Comparison of ENCODE assay signal across 13 mouse cellular contexts in genomic region chr13:105047377-105047776, GRCm38 (mm10). TPM values are rescaled to one million over a fixed set of nuclear protein-coding genes. Genes with fewer than 3 reads are reported as not detected.
A peak's percentile ranks its signal among the peaks of the same experiment; 100 is the strongest.
DNase-seq lines count a peak whose midpoint lies in the region; ATAC-seq and TF ChIP-seq lines count a peak whose summit lies in the region.
"Had no signal": no experiment of that assay in that cellular context is flagged by ENCODE, and none has a peak within 500 bp of the region (broad histone marks: within the 10 kb centered on the region; RNA-seq: fewer than 3 reads in every experiment).

No protein-coding gene starts in this region.

- no peak for DNase-seq in heart, embryonic 10.5 days (ENCODE audit: low spot score)
- DNase-seq in heart, postnatal 36 days, result no peak
- no peak for DNase-seq in lung, postnatal 0 days (ENCODE audit: low spot score)
- DNase-seq in lung, postnatal 4 days, result no peak
- DNase-seq in urinary bladder, postnatal 10 days (ENCODE audit: low spot score), result no peak
- DNase-seq in lung, adult 18-20 months, result no peak
- DNase-seq: adrenal gland, adult 2 months; gastrocnemius, postnatal 14 days; thymus, postnatal 25 days had no signal

- no peak for TF ChIP-seq EP300 in lung, postnatal 0 days (IDR thresholded peaks at IDR 0.05)

- intact Hi-C loops in heart, postnatal 36 days (cut with DNase I), result no loop called here

- 56% methylated on average over 9 of the region's 9 CpGs for WGBS in heart, embryonic 10.5 days
- WGBS in lung, postnatal 0 days, result 35% methylated on average over 9 of the region's 9 CpGs
- 56% methylated on average over 9 of the region's 9 CpGs for WGBS in intestine, postnatal 0 days
- WGBS in hindbrain, embryonic 12.5 days, result 65% methylated on average over 9 of the region's 9 CpGs

- H3K27ac ChIP-seq in heart, embryonic 10.5 days, result peak overlapping the region; percentile 17; the same call in 1 of the 2 replicates
- no peak overlapping the region for H3K27ac ChIP-seq in lung, postnatal 0 days (ENCODE audit: low read length)
- H3K27ac ChIP-seq in intestine, postnatal 0 days (ENCODE audit: low read depth, low read length), result no peak overlapping the region
- no peak overlapping the region for H3K27ac ChIP-seq in hindbrain, embryonic 12.5 days
- H3K27ac ChIP-seq: lung, embryonic 15.5 days had no signal

- H3K4me2 ChIP-seq in lung, postnatal 0 days (replicated peaks; ENCODE audit: low read depth, low read length), result peak overlapping the region; percentile 17
- 0 out of 2 replicates have a peak overlapping the region, but pooled peaks have one; percentile 1 for H3K4me2 ChIP-seq in intestine, postnatal 0 days (replicated peaks; ENCODE audit: low read depth)
- H3K4me2 ChIP-seq in hindbrain, embryonic 12.5 days (replicated peaks), result no peak overlapping the region
- H3K4me2 ChIP-seq: lung, embryonic 15.5 days had no signal

- no peak for TF ChIP-seq CTCF in lung, postnatal 0 days (IDR thresholded peaks at IDR 0.05)
- no peak for TF ChIP-seq CTCF in intestine, postnatal 0 days (IDR thresholded peaks at IDR 0.05; ENCODE audit: low read depth)

- no peaks in the 10 kb centered on the region for H3K9me3 ChIP-seq in heart, embryonic 10.5 days
- no peaks in the 10 kb centered on the region for H3K9me3 ChIP-seq in lung, postnatal 0 days (ENCODE audit: low read length)
- no peaks in the 10 kb centered on the region for H3K9me3 ChIP-seq in intestine, postnatal 0 days (ENCODE audit: control insufficient read depth)
- H3K9me3 ChIP-seq in hindbrain, embryonic 12.5 days (replicated peaks), result no peaks in the 10 kb centered on the region
- H3K9me3 ChIP-seq: lung, embryonic 15.5 days had no signal

- 0 out of 2 replicates have a peak overlapping the region, but pooled peaks have one; percentile 16 for H3K4me3 ChIP-seq in heart, embryonic 10.5 days
- no peak overlapping the region for H3K4me3 ChIP-seq in lung, postnatal 0 days (ENCODE audit: low read depth, low read length)
- H3K4me3 ChIP-seq in intestine, postnatal 0 days (ENCODE audit: low read depth, low read length), result no peak overlapping the region
- no peak overlapping the region for H3K4me3 ChIP-seq in hindbrain, embryonic 12.5 days
- H3K4me3 ChIP-seq: lung, embryonic 15.5 days had no signal

- H3K4me1 ChIP-seq in heart, embryonic 10.5 days, result peaks cover 9% of the 10 kb centered on the region
- H3K4me1 ChIP-seq in lung, postnatal 0 days (ENCODE audit: insufficient read depth, low read depth, low read length), result no peaks in the 10 kb centered on the region
- no peaks in the 10 kb centered on the region for H3K4me1 ChIP-seq in intestine, postnatal 0 days (replicated peaks; ENCODE audit: control insufficient read depth, insufficient read depth, low read length)
- H3K4me1 ChIP-seq in hindbrain, embryonic 12.5 days, result no peaks in the 10 kb centered on the region
- H3K4me1 ChIP-seq: lung, embryonic 15.5 days had no signal

- H3K36me3 ChIP-seq in heart, embryonic 10.5 days, result no peaks in the 10 kb centered on the region
- no peaks in the 10 kb centered on the region for H3K36me3 ChIP-seq in lung, postnatal 0 days (ENCODE audit: insufficient read depth, low read length)
- H3K36me3 ChIP-seq in intestine, postnatal 0 days (ENCODE audit: control insufficient read depth, insufficient read depth), result no peaks in the 10 kb centered on the region
- no peaks in the 10 kb centered on the region for H3K36me3 ChIP-seq in hindbrain, embryonic 12.5 days
- H3K36me3 ChIP-seq: lung, embryonic 15.5 days had no signal

- no peak for ATAC-seq in lung, postnatal 0 days
- ATAC-seq in intestine, postnatal 0 days, result no peak
- ATAC-seq in hindbrain, embryonic 12.5 days (ENCODE audit: low FRiP score), result no peak

- no peaks in the 10 kb centered on the region for H3K27me3 ChIP-seq in heart, embryonic 10.5 days (ENCODE audit: insufficient read depth, poor library complexity, severe bottlenecking)
- H3K27me3 ChIP-seq in lung, postnatal 0 days (replicated peaks; ENCODE audit: insufficient read depth, low read length), result no peaks in the 10 kb centered on the region
- H3K27me3 ChIP-seq in intestine, postnatal 0 days (replicated peaks; ENCODE audit: control insufficient read depth, insufficient read depth, low read length), result no peaks in the 10 kb centered on the region
- H3K27me3 ChIP-seq in hindbrain, embryonic 12.5 days, result 0 out of 2 replicates have a peak, but pooled peaks cover 3% of the 10 kb centered on the region

- no peak overlapping the region for H3K9ac ChIP-seq in lung, postnatal 0 days (replicated peaks; ENCODE audit: low read depth)
- H3K9ac ChIP-seq in intestine, postnatal 0 days (ENCODE audit: low read depth, low read length), result no peak overlapping the region
- no peak overlapping the region for H3K9ac ChIP-seq in hindbrain, embryonic 12.5 days
- H3K9ac ChIP-seq: lung, embryonic 15.5 days had no signal

RNA-seq across cellular contexts. Expression of gene Rgs7bp, which starts 7.4 kb away (rescaled TPM):
- 2.1 and 2.8 TPM in 2 replicates for polyA plus RNA-seq in heart, embryonic 10.5 days (2016; fragmentation: Nextera tagmentation; extraction: Ambion mirVana)
- total RNA-seq in heart, postnatal 36 days (2021), result 1 to 10 TPM; 3.3 to 4.8 TPM
- 1.0 TPM in 2 replicates for polyA plus RNA-seq in lung, postnatal 0 days (2015; fragmentation: Nextera tagmentation; extraction: Ambion mirVana)
- polyA plus RNA-seq in intestine, postnatal 0 days (2015; fragmentation: Nextera tagmentation; extraction: Ambion mirVana), result 1.9 and 2.4 TPM in 2 replicates
- polyA plus RNA-seq in hindbrain, embryonic 12.5 days (2016; fragmentation: Nextera tagmentation; extraction: Ambion mirVana), result 2.5 and 3.0 TPM in 2 replicates

RNA-seq across cellular contexts. Expression of gene 4933425L06Rik, which starts 34.5 kb away (rescaled TPM):
- not detected in 2 replicates for polyA plus RNA-seq in heart, embryonic 10.5 days (2016; fragmentation: Nextera tagmentation; extraction: Ambion mirVana)
- total RNA-seq in heart, postnatal 36 days (2021), result not detected
- polyA plus RNA-seq in lung, postnatal 0 days (2015; fragmentation: Nextera tagmentation; extraction: Ambion mirVana), result not detected in 2 replicates
- not detected in 2 replicates for polyA plus RNA-seq in intestine, postnatal 0 days (2015; fragmentation: Nextera tagmentation; extraction: Ambion mirVana)
- not detected in 2 replicates for polyA plus RNA-seq in hindbrain, embryonic 12.5 days (2016; fragmentation: Nextera tagmentation; extraction: Ambion mirVana)
- total RNA-seq: adrenal gland, adult 2 months; gastrocnemius, postnatal 14 days had no signal
- polyA plus RNA-seq: adrenal gland, adult 2 months; embryonic facial prominence, embryonic 11.5 days; lung, embryonic 15.5 days had no signal
